Mouse (Mus musculus): ENCODE data around the gene Ifna11. TPM values are rescaled to one million over a fixed set of nuclear protein-coding genes. Genes with fewer than 3 reads are reported as not detected.
"Not testable (repeated sequence)": the region's sequence is repeated elsewhere in the genome, so short reads cannot be mapped to it uniquely, and the experiment has no call there.

The Ifna11 gene
- not detected in 2 replicates for polyA plus RNA-seq (2012; rRNA removed)

DNA sequence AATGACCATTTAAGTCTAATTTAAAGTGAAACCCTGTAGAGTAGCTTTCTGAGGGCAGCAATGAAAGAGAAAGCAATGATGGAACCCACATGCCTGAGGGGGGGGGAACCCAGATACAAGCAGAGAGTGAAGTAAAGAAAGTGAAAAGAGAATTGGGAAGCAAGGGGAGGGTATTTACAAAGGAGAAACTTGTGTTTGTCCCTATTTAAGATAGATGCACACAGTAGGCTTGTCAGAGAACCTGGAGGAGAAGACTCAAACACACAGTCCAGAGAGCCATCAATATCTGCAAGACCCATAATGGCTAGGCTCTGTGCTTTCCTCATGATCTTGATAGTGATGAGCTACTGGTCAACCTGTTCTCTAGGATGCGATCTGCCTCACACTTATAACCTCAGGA lies at the start of gene Ifna11:
Gene Ifna11, plus strand, starts transcription at position 301 of the 400 bp plus-strand sequence.
- Histone ChIP-seq H3K4me3 (ENCODE audit: insufficient read depth, low read length) (no peak within 1 kb of the TSS), H3K4me1 (ENCODE audit: control insufficient read depth, insufficient read depth, low read length) (no peaks in the 10 kb centered on the region), H3K27ac (ENCODE audit: insufficient read depth, low read length) (no peak within 1 kb of the TSS)
- TF ChIP-seq CTCF (IDR thresholded peaks at IDR 0.05; ENCODE audit: extremely low read depth, insufficient read depth, low read length) (no peak), POLR2A (IDR thresholded peaks at IDR 0.05; ENCODE audit: extremely low read depth, insufficient read depth, low read length) (no peak)

DNA sequence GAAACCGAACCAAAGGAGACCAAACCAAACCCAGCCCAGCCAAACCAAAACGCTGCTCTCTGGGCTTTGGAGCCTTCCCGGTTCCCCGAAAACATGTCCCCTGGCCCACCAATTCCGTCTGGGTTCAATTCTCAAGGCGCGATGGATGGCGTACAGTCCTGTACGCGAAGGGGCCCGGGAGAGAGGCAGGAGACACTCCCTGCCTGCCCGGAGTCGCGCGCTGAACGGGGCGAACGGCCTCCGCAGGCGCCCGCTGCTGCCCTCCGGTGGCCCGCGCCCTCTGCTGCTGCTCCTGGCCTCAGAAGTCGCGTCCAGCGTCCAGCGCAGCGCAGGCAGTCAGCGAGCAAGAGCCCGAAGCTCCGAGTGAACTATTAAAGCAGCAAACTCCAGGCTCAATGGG lies 46.2 kb upstream of the Ifna11 start, which contains the start of gene Gm13290:
Gene Gm13290, plus strand, starts transcription at position 301 of the 400 bp plus-strand sequence.
- not testable (repeated sequence) for H3K4me3 ChIP-seq (ENCODE audit: insufficient read depth, low read length); H3K27ac ChIP-seq (ENCODE audit: insufficient read depth, low read length); H3K4me1 ChIP-seq (ENCODE audit: control insufficient read depth, insufficient read depth, low read length)

DNA sequence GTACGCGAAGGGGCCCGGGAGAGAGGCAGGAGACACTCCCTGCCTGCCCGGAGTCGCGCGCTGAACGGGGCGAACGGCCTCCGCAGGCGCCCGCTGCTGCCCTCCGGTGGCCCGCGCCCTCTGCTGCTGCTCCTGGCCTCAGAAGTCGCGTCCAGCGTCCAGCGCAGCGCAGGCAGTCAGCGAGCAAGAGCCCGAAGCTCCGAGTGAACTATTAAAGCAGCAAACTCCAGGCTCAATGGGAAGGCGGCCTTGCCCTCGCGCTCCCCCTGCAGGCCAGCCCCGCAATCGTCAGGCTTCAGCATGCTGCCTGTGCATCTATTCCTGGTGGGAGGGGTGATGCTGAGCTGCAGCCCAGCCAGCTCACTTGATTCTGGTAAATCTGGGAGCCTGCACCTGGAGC lies 43.1 kb upstream of the Ifna11 start, which contains the start of gene Gm13289:
Gene Gm13289, plus strand, starts transcription at position 301 of the 400 bp plus-strand sequence.
- not testable (repeated sequence) for H3K27ac ChIP-seq (ENCODE audit: insufficient read depth, low read length); H3K4me3 ChIP-seq (ENCODE audit: insufficient read depth, low read length); H3K4me1 ChIP-seq (ENCODE audit: control insufficient read depth, insufficient read depth, low read length)

DNA sequence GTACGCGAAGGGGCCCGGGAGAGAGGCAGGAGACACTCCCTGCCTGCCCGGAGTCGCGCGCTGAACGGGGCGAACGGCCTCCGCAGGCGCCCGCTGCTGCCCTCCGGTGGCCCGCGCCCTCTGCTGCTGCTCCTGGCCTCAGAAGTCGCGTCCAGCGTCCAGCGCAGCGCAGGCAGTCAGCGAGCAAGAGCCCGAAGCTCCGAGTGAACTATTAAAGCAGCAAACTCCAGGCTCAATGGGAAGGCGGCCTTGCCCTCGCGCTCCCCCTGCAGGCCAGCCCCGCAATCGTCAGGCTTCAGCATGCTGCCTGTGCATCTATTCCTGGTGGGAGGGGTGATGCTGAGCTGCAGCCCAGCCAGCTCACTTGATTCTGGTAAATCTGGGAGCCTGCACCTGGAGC lies 40.2 kb upstream of the Ifna11 start, which contains the start of gene Gm13272:
Gene Gm13272, plus strand, starts transcription at position 301 of the 400 bp plus-strand sequence.
- H3K27ac ChIP-seq (ENCODE audit: insufficient read depth, low read length) = not testable (repeated sequence)

DNA sequence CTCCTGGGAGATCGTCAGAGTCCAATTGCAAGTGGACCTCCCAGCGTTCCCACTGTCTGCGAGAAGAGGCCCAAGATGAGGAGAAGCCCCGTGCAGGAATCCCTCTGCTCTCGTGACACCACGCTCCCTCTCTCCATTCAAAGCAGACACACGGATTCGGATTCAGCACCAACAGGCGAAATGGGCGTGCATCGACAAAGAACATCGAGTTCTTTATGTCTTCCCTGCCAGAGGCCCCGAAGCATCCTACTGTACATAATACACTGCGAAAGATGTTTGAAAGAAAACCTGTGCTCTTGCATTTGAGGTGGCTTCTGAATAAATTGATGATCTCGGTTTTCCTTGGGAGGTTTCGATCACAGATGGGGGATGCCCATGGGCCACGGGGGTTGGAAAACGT lies 39.4 kb upstream of the Ifna11 start:
- not testable (repeated sequence) for H3K4me1 ChIP-seq (ENCODE audit: control insufficient read depth, insufficient read depth, low read length); H3K27ac ChIP-seq (ENCODE audit: insufficient read depth, low read length); H3K4me3 ChIP-seq (ENCODE audit: insufficient read depth, low read length)

More for the DNA sequence above, 40.2 kb upstream of the Ifna11 start, which contains the start of gene Gm13272:
- H3K4me1 ChIP-seq (ENCODE audit: control insufficient read depth, insufficient read depth, low read length); H3K4me3 ChIP-seq (ENCODE audit: insufficient read depth, low read length): not testable (repeated sequence)

DNA sequence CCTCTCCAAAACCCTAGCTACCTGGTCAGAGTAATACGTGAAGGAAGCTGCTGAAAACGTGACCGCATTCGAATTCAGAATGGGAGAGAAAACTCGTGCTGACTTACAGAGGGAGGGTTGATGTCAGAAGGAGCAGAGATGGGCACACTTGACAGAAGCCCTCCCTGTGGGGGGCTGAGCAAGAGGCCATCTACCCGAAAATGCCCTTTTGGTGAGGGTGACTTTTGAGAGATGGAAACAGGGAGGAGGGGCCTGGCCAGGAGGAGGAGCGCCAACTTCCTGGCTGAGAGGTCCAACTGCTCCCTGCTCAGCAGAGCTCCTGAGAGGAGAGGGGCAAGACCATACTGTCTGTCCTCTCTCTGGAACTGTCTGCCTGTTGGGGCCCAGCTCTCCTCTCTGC lies 37.9 kb upstream of the Ifna11 start, which contains the start of gene Ifnz:
Gene Ifnz, plus strand, starts transcription at position 301 of the 400 bp plus-strand sequence.
- not testable (repeated sequence) for H3K27ac ChIP-seq (ENCODE audit: insufficient read depth, low read length); H3K4me1 ChIP-seq (ENCODE audit: control insufficient read depth, insufficient read depth, low read length); H3K4me3 ChIP-seq (ENCODE audit: insufficient read depth, low read length)

DNA sequence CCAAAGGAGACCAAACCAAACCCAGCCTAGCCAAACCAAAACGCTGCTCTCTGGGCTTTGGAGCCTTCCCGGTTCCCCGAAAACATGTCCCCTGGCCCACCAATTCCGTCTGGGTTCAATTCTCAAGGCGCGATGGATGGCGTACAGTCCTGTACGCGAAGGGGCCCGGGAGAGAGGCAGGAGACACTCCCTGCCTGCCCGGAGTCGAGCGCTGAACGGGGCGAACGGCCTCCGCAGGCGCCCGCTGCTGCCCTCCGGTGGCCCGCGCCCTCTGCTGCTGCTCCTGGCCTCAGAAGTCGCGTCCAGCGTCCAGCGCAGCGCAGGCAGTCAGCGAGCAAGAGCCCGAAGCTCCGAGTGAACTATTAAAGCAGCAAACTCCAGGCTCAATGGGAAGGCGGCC lies 37.4 kb upstream of the Ifna11 start:
- not testable (repeated sequence) for H3K27ac ChIP-seq (ENCODE audit: insufficient read depth, low read length); H3K4me3 ChIP-seq (ENCODE audit: insufficient read depth, low read length); H3K4me1 ChIP-seq (ENCODE audit: control insufficient read depth, insufficient read depth, low read length)

DNA sequence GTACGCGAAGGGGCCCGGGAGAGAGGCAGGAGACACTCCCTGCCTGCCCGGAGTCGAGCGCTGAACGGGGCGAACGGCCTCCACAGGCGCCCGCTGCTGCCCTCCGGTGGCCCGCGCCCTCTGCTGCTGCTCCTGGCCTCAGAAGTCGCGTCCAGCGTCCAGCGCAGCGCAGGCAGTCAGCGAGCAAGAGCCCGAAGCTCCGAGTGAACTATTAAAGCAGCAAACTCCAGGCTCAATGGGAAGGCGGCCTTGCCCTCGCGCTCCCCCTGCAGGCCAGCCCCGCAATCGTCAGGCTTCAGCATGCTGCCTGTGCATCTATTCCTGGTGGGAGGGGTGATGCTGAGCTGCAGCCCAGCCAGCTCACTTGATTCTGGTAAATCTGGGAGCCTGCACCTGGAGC lies 34.4 kb upstream of the Ifna11 start, which contains the start of gene Gm13276:
Gene Gm13276, plus strand, starts transcription at position 301 of the 400 bp plus-strand sequence.
- not testable (repeated sequence) for H3K4me3 ChIP-seq (ENCODE audit: insufficient read depth, low read length); H3K27ac ChIP-seq (ENCODE audit: insufficient read depth, low read length); H3K4me1 ChIP-seq (ENCODE audit: control insufficient read depth, insufficient read depth, low read length)

DNA sequence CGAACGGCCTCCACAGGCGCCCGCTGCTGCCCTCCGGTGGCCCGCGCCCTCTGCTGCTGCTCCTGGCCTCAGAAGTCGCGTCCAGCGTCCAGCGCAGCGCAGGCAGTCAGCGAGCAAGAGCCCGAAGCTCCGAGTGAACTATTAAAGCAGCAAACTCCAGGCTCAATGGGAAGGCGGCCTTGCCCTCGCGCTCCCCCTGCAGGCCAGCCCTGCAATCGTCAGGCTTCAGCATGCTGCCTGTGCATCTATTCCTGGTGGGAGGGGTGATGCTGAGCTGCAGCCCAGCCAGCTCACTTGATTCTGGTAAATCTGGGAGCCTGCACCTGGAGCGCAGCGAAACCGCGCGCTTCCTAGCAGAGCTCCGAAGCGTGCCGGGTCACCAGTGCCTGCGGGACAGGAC lies 31.4 kb upstream of the Ifna11 start, which contains the start of gene Gm13277:
Gene Gm13277, plus strand, starts transcription at position 231 of the 400 bp plus-strand sequence.
- H3K4me1 ChIP-seq (ENCODE audit: control insufficient read depth, insufficient read depth, low read length); H3K27ac ChIP-seq (ENCODE audit: insufficient read depth, low read length); H3K4me3 ChIP-seq (ENCODE audit: insufficient read depth, low read length): not testable (repeated sequence)
- peak; percentile 26; the same call in 1 of the 2 replicates for TF ChIP-seq CTCF (IDR thresholded peaks at IDR 0.05; ENCODE audit: extremely low read depth, insufficient read depth, low read length)

DNA sequence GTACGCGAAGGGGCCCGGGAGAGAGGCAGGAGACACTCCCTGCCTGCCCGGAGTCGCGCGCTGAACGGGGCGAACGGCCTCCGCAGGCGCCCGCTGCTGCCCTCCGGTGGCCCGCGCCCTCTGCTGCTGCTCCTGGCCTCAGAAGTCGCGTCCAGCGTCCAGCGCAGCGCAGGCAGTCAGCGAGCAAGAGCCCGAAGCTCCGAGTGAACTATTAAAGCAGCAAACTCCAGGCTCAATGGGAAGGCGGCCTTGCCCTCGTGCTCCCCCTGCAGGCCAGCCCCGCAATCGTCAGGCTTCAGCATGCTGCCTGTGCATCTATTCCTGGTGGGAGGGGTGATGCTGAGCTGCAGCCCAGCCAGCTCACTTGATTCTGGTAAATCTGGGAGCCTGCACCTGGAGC lies 28.5 kb upstream of the Ifna11 start, which contains the start of gene Gm13278:
Gene Gm13278, plus strand, starts transcription at position 301 of the 400 bp plus-strand sequence.
- H3K4me1 ChIP-seq (ENCODE audit: control insufficient read depth, insufficient read depth, low read length); H3K4me3 ChIP-seq (ENCODE audit: insufficient read depth, low read length); H3K27ac ChIP-seq (ENCODE audit: insufficient read depth, low read length): not testable (repeated sequence)

DNA sequence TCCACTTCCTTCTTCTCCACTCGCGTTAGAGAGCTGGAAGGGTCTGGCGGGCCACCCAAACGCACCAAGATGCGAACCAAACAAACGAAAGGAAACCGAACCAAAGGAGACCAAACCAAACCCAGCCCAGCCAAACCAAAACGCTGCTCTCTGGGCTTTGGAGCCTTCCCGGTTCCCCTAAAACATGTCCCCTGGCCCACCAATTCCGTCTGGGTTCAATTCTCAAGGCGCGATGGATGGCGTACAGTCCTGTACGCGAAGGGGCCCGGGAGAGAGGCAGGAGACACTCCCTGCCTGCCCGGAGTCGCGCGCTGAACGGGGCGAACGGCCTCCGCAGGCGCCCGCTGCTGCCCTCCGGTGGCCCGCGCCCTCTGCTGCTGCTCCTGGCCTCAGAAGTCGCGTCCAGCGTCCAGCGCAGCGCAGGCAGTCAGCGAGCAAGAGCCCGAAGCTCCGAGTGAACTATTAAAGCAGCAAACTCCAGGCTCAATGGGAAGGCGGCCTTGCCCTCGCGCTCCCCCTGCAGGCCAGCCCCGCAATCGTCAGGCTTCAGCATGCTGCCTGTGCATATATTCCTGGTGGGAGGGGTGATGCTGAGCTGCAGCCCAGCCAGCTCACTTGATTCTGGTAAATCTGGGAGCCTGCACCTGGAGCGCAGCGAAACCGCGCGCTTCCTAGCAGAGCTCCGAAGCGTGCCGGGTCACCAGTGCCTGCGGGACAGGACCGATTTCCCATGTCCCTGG lies 25.7 kb upstream of the Ifna11 start, which contains the start of gene Gm13275:
Gene Gm13275, plus strand, starts transcription at position 552 of the 740 bp plus-strand sequence.
- not testable (repeated sequence) for H3K4me3 ChIP-seq (ENCODE audit: insufficient read depth, low read length); H3K4me1 ChIP-seq (ENCODE audit: control insufficient read depth, insufficient read depth, low read length); H3K27ac ChIP-seq (ENCODE audit: insufficient read depth, low read length)
- 0 out of 2 replicates have a peak, but pooled peaks have one; percentile 4 for TF ChIP-seq CTCF (IDR thresholded peaks at IDR 0.05; ENCODE audit: extremely low read depth, insufficient read depth, low read length)

DNA sequence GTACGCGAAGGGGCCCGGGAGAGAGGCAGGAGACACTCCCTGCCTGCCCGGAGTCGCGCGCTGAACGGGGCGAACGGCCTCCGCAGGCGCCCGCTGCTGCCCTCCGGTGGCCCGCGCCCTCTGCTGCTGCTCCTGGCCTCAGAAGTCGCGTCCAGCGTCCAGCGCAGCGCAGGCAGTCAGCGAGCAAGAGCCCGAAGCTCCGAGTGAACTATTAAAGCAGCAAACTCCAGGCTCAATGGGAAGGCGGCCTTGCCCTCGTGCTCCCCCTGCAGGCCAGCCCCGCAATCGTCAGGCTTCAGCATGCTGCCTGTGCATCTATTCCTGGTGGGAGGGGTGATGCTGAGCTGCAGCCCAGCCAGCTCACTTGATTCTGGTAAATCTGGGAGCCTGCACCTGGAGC lies 22.7 kb upstream of the Ifna11 start, which contains the start of gene Gm13279:
Gene Gm13279, plus strand, starts transcription at position 301 of the 400 bp plus-strand sequence.
- not testable (repeated sequence) for H3K4me1 ChIP-seq (ENCODE audit: control insufficient read depth, insufficient read depth, low read length); H3K4me3 ChIP-seq (ENCODE audit: insufficient read depth, low read length); H3K27ac ChIP-seq (ENCODE audit: insufficient read depth, low read length)

DNA sequence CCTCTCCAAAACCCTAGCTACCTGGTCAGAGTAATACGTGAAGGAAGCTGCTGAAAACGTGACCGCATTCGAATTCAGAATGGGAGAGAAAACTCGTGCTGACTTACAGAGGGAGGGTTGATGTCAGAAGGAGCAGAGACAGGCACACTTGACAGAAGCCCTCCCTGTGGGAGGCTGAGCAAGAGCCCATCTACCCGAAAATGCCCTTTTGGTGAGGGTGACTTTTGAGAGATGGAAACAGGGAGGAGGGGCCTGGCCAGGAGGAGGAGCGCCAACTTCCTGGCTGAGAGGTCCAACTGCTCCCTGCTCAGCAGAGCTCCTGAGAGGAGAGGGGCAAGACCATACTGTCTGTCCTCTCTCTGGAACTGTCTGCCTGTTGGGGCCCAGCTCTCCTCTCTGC lies 20.4 kb upstream of the Ifna11 start, which contains the start of gene Gm13285:
Gene Gm13285, plus strand, starts transcription at position 301 of the 400 bp plus-strand sequence.
- not testable (repeated sequence) for H3K27ac ChIP-seq (ENCODE audit: insufficient read depth, low read length); H3K4me1 ChIP-seq (ENCODE audit: control insufficient read depth, insufficient read depth, low read length); H3K4me3 ChIP-seq (ENCODE audit: insufficient read depth, low read length)

DNA sequence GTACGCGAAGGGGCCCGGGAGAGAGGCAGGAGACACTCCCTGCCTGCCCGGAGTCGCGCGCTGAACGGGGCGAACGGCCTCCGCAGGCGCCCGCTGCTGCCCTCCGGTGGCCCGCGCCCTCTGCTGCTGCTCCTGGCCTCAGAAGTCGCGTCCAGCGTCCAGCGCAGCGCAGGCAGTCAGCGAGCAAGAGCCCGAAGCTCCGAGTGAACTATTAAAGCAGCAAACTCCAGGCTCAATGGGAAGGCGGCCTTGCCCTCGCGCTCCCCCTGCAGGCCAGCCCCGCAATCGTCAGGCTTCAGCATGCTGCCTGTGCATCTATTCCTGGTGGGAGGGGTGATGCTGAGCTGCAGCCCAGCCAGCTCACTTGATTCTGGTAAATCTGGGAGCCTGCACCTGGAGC lies 16.8 kb upstream of the Ifna11 start, which contains the start of gene Gm13287:
Gene Gm13287, plus strand, starts transcription at position 301 of the 400 bp plus-strand sequence.
- not testable (repeated sequence) for H3K4me3 ChIP-seq (ENCODE audit: insufficient read depth, low read length); H3K4me1 ChIP-seq (ENCODE audit: control insufficient read depth, insufficient read depth, low read length); H3K27ac ChIP-seq (ENCODE audit: insufficient read depth, low read length)

DNA sequence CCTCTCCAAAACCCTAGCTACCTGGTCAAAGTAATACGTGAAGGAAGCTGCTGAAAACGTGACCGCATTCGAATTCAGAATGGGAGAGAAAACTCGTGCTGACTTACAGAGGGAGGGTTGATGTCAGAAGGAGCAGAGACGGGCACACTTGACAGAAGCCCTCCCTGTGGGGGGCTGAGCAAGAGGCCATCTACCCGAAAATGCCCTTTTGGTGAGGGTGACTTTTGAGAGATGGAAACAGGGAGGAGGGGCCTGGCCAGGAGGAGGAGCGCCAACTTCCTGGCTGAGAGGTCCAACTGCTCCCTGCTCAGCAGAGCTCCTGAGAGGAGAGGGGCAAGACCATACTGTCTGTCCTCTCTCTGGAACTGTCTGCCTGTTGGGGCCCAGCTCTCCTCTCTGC lies 14.5 kb upstream of the Ifna11 start, which contains the start of gene Gm13288:
Gene Gm13288, plus strand, starts transcription at position 301 of the 400 bp plus-strand sequence.
- H3K4me3 ChIP-seq (ENCODE audit: insufficient read depth, low read length); H3K4me1 ChIP-seq (ENCODE audit: control insufficient read depth, insufficient read depth, low read length); H3K27ac ChIP-seq (ENCODE audit: insufficient read depth, low read length): not testable (repeated sequence)

Measured in cortical plate, adult 2 months (tissue).